Mouse (Mus musculus): ENCODE data around the gene Slc39a11.

Slc39a11 gene

DNA sequence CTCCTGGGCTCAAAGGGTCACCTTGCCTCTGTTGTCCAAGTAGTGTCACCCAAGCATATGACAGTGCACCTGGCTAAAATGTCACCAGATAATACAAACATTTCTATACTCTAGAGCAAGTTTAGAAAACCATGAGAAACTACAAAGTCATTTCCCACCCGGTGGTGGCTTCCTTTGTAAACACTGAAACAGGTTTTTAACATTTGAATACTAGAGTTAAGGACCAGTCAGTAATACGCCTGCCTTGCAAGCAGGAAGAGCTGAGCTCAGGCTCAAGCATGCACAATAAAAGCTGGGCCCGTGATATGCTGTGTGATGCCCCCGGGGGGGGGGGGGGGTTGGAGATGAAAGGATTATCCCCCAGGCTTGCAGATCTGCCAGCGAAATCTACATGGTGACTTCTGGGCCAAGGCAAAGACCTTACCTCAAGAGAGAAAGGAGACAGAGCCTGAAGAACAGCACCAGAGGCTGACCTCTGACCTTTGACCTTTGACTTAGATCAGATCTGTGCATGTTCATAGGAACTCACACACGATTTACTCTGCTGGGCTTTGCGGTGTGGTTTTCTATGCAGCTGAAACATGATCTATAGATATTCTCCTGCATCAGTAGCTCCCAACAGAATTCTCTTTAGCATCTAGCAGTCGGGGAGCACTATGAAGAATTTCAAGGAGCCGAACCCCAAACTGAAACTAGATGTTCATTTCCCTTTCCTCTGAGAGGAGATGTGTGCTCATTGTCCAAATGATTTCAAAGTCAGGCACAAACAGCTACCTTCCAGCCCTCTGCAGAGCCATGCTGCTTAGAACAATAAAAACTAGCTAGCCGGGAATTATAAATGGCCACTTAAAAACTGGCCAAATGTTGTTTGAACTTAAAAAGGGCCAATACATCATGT is 267.0 kb downstream of the Slc39a11 start:
- DNase-seq: no peak

DNA sequence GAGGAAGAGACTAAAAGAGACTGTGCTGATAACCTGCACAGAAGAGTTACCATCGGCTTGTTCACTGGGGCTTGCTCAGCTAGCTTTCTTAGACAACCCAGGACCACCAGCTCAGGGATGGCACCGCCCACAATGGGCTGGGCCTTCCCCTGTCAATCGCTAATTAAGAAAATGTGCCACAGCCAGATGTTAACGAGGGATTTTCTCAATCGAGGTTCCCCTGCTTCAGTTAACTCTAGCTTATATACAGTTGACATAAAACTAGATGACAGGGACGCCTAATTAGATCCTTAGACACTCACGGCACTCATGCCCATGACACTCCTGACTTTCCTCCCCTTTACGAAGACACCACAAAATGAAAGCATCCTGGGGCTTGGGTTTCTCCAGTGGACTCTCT is 268.3 kb downstream of the Slc39a11 start:
- no peak for DNase-seq

DNA sequence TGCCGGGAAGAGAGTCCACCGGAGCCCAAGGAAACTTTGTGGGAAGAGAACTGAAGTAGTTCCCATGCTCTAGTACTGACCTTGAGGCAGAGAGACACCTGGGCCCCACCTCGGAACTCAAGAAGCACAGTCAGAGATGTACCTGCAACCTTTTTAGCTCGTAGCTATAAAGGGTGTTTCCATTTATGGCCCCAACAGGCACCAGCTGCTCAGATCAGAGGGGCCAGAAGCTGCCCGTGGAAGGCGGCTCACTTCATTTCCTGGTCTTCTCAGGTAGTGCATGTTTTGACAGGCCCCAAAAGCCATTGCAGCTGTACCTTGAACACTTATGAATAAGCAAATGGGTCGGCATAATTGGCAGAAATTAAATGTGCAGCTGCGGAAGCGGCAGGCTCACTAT is 271.0 kb downstream of the Slc39a11 start:
- no peak for DNase-seq

DNA sequence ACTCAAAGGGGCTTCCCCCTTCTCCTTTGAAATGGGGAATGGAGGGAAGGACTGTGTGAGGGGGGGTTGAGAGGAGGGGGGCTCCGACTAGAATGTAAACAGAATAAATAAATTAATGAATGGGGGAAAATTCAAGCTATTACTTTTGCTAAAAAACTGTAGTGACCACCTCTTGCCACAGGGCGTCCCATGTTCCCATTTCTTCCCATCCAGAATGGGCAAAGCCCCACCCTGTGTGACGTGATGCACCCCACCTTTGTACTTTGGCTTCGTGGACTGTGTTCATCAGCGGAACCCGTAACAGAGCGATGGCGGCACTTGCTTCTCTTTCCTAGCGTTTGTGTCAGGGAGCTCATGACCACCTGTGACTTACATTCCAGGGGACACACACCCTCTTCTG is 273.8 kb downstream of the Slc39a11 start:
- DNase-seq: no peak

DNA sequence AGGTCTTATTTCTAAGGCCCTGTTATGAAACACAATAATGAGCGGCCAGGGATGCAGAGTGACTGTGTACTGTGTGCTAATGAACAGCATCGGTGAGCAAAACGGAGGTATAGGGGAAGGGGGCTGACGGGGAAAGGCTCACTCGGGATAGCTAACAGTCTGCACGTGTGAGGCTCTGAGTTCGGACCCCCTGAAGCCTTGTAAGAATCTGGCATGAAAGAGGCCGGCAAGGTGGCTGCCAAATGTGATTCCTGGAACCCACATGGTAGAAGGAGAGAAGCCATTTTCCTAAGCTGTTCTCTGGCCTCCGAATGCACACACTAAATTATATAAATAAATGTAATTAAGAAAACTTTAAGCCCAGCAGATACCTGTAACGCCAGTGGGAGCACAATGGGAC is 276.0 kb downstream of the Slc39a11 start:
- DNase-seq: no peak

DNA sequence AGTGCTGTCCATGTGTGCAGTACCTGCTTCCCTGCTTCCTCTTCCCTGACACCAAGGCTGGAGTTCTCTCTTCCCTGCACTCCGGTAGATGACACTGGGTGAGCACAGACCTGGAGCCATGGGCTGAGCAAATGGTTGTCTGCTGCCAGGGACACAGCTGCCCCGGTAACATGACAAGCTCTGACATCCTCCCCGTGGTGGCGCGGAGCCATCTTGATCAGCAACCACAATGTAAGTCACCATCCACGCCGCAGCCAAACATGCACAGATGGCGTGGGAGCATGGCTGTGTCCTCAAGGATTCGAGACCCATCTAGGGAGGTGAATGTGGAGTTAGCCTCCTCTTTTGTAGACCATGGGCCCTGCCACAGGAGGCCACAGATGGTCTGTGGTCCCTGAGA is 276.5 kb downstream of the Slc39a11 start:
- DNase-seq: no peak

DNA sequence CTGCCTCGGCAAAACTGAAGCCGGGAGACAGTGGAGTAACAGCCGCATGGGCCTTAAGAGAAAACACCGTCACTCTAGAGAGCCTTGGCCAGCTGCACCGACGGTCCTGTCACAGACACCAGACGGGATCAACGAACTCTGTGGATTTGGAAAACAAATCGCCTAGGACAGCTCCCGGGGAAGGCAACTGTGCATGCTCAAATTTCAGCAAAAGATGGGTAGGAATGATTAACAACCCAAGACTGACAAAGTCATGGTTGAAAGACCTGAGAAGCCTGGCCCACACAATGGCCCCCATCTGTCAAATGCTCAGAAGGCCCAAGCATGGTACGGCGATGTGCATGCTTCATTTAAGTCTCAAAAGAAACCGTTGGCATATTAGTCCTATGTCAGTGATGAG is 281.8 kb downstream of the Slc39a11 start:
- no peak for DNase-seq

DNA sequence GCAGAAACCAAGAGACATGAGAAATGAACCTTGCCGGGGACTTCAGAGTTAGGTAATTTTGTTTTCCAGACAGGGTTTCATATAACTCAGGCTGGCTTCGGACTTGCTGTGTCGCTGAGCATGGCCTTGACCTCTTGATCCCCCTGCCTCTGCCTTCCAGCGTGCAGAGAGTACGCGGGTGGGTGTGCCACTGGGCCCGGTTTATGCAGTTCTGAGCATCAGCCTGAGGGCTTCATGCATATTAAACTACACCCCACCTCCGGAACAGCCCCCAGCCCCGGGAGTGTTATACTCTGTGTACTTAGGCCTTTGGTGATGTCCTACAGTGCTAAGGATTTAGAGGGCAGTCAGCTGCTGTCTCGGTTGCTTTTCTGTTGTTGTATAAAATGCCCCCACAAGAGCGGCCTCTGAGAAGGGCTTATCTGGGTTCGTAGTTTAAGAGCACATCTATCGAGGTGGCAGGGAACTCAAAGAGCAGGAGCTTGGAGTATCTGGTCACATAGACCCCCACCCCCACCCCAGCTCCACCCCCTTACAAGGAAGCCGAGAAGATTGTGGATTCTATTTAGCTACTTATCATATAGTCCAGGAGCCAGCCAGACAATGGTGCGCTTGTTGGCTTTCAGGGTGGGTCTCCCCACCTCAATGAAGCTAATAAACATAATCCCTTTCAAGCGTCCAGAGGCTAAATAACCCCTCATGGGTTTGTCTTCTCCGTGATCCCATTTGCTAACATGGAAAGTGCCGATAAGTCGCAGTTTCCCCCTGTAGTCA is 283.4 kb downstream of the Slc39a11 start:
- DNase-seq: no peak

DNA sequence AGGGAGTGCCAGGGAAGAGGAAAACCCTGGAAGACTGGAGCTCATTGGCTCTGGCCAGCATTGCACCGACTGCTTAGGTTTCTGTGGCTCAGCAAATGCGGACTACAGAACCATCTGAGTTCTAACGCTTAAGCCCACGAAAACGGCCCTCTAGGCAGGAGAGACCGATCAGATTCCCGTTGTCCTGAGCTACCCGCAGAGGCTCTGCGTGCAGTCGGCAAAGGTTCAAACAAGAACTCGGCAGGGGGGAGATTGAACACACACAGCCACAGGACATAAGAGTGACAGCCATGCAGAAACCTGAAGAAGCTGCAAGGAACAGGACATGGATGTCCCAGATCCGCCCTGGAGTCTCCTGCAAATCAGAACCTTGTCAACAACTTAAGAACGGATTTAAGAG is 286.1 kb downstream of the Slc39a11 start:
- no peak for DNase-seq

DNA sequence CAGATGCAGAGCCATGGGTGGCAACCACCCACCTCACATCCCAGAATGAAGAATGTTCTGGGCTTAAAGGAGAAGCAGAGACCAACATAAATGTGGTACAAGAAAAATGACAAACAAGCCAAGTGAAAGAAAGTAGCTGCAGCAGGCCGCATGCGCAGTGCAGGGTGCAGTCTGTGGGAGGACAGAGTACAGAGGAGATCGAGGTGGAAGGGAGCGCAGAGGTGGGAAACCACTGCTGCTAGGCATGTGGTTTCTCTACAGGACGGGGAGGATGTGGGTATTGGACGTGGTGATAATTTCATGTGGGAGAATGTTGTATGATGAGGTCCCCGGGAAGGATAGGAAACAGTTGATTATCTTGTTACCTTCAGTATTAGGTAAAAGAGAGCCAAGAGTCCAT is 287.3 kb downstream of the Slc39a11 start:
- no peak for DNase-seq

DNA sequence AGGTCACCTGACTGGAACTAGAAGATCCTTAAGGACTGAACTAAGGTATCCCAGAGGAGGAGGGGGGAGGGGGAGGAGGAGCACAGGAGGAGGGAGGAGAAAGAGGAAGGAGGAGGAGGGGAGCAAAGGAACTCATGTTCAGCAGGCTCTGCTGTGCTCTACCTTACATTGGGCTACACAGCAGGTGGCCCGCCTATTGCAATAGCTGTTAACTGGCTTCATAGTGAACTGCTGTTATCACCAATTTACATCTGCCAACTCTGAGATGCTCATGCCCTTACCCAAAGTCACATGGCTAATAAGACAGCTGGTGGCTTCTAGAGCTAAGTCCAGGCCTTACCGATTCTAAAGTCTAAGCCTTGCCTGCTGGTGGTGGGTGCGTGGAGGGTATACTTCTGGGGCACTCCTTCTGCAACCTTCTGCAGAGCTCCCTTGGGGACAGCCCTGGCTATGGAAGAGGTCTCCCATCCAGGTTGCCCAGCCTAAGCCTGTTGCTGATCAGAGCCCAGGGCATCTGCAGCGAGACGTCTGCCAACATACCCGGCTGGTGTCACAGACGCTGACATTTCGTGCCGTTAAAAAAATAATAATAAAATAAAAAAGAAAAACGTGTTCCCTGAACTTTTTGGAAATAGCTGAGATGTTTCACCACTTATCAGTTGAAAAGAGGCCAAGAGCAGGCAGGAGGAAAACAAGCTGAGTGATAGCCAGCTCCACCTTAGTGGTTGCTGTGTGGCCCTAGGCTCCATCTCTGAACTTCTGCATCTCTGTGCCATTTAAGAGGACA is 289.6 kb downstream of the Slc39a11 start:
- DNase-seq: no peak

DNA sequence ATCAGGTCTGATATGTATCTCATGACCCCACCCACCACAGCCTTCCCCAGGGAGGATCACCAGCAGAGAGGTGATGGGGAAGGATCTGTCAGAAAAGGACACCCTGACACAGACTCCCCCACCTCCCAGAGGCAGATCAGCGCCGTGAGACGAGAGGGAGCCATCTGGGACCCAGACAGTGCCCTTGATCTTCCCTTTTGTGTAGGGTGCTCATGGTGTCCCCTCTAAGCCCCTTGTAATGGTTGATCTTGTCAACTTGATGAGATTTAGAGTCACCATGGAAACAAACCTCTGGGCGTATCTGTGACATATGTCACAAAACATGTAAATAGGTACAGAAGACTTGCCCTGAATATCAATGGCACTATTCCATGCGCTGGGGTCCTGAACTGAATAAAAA is 293.9 kb downstream of the Slc39a11 start:
- DNase-seq: no peak

DNA sequence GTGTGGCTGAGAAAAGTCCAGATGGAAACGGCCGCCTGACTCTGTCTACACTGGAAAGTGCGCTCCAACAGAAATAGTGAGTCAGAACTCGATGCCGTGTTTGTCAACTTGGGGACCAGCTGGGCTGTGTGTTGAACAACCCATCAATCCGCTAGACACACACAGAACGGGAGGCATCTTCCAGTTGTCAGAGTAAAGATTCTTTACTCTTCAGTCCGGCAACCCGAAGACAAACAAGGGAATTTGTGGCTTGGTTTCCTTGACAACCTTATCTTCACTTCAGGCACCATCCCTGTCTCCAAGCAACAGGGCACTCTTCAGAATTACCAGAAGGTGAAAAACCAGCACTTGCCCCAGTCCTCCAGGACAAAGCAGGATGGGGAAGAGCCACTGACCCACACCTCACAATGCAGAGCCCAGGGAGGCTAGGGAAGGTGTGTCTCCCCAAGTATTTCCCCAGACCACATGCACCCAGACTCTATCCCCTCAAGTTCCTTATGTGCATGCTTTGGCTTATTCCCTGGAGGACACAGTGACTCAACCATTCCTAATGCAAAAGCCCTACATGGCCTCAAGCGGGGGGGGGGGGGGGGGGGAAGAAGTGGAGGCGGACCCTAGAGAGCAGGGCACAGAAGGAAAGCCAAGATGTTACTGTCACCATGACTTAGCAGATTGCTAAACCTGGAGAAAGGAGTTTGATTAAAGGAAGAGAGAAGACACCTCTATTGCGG is 297.6 kb downstream of the Slc39a11 start:
- no peak for DNase-seq

DNA sequence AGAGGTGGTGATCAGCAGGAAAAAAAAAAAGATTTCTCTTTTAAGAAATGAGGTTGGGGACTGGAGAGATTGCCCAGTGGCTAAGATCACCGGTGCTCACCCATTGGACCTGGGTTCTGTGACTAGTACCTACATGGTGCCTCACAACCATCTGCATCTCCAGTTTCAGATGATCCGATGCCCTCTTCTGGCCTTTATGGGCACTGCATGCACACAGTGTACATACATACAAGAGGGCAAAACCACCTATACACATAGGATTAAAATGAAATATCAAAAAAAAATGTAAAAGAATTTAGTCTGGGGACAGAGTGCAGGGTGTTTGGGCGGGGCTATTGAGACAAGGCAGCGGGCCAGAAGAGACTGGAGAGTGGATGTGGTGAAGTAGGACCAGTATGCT is 299.3 kb downstream of the Slc39a11 start:
- no peak for DNase-seq

DNA sequence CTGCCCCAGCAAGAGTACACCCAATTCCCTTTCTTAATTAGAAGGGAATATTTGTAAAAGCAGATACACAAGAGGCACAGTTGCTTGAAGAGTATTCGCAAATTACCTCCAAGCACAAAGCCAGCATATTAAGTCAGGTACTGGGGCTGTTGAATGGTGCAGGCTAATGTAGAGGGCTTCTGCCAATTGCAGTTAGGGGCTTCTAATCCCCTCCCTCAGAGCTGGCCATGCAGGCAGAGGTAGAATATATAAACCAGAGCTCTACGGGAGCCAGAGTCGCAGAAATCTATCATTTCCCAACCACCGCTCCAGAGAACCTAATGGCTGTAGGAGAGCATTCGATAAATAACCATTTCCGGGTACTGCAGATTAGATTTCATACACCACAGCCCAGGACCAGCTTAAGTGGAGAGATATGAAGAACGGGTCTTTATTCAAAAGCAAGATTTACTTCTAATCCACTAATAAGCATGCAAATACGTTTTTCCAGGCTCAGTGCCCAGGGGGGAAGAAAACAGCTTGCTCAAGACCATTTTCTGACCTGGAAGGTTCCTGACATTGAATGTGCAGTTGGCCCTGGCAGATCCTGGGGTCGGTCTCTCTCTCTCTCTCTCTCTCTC is 302.9 kb downstream of the Slc39a11 start:
- DNase-seq: no peak

DNA sequence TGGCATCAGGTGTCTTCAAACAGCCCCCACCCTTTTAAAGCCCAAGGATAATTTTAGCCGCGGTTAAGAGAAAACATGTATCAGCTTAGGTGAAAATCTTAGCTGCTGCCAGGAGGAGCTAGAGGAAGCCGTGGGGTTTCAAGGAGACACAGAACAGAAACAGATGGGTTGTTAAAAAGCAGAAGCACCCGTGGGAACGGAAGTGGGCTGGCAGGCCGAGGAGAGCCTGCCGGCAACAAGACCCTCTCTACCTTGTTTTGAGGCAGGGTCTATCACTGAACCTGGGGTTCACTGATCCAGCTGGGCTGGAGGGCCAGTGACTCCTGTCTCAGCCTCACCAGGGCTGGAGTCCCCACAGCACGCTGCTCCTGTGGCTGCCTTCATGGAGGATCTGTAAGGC is 310.1 kb downstream of the Slc39a11 start:
- peak; percentile 43 for DNase-seq

DNA sequence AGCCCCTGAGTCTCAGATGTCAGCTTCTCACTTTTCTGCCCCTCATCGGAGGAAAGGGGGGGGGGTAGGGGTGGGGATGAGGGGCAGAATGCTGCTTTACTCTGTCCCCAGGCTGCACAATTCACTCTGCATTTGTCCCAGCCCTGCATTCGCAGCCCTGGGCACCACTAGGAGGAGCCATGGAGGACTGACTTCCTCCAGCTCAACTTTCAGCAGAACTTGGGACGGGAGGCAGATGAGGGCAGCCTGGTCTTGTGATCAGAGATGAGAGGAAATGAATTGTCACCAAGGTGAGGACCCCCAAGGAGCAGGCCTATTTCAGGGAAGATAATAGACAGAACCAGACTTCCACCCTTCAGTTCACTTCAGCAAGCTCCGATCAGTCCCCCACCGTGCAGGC is 311.3 kb downstream of the Slc39a11 start:
- DNase-seq: no peak

DNA sequence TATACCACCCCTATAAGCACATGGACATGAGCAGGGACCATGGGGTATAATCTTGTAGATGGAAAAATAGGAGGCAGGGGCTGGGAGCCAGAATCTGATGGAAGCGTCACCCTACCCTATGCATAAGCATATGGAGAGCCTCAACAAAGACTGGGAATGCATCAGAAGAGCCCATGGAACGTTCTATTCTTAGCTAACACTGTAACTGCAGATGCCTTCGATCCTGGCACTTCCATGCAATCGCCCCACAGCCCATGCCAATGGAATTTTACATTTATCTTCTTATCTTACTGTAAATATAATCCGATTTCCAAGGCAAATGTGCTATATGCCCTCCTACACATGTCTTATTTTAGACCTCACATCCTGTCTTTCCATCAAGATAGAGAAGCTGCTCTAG is 314.2 kb downstream of the Slc39a11 start:
- DNase-seq: peak; percentile 46

DNA sequence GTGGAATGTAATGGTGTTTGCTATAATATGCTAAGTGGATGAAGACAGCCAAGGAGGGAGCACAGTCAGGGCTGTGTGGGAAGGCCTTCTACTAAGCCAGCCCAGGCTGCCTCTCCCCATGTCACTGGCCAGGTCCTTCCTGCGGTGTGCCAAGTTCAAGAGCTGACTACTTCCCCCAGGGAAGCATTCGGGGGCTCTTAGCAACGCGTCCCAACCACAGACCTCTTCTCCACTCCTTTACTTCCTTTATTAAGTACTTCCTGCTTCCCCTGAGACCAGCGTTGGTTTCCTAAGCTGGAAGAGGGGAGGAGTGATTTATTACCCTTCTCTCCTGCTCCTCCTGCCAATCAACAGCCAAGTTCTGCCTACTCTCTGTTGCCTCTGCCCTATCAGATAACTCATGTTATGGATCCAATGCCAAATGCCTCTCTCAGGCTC is 315.4 kb downstream of the Slc39a11 start:
- DNase-seq: no peak

DNA sequence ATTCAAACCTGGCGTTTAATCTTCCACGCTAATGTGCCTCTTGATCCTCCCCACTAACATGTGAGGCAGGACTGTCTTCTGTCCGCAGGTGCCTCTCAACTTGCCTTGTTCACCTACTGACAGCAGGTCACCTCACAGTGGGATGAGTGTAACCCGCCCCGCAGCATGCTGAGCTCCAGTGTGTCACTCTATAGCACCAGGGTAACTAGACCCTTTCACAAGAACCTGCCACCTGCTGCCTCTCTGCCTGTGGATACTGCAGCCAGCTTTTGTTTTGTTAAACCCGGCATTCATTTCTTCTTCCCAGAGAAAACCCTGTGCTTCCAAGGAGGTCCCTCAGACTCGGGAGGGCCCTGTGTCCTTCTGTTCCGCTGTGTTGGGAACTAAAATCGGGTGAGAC is 316.3 kb downstream of the Slc39a11 start:
- no peak for DNase-seq

DNA sequence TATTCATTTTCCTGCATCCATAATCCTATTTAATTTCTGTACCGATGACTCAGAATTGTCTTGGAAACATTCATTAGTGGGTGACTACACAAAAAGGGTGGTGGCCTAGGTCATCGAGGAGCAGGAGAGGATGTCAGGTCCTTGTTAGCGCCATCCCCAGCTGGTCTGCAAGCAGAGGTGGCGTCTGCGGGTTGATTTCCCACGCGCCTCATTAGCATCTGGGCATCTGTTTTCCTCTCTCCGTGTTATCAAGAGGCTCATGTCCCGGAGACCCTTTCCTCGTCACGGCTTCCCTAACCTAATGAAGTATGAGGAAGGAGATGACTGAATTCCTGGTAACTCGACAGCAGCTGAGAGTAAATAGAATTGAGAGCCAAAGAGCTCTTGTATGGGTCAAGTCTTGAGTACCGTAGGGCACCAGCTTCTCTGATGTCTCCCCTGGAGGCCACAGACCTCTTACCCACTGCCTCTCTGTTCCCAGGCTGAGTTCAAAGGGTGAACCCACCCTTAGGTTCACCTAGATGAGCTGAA is 319.8 kb downstream of the Slc39a11 start:
- no peak for DNase-seq

DNA sequence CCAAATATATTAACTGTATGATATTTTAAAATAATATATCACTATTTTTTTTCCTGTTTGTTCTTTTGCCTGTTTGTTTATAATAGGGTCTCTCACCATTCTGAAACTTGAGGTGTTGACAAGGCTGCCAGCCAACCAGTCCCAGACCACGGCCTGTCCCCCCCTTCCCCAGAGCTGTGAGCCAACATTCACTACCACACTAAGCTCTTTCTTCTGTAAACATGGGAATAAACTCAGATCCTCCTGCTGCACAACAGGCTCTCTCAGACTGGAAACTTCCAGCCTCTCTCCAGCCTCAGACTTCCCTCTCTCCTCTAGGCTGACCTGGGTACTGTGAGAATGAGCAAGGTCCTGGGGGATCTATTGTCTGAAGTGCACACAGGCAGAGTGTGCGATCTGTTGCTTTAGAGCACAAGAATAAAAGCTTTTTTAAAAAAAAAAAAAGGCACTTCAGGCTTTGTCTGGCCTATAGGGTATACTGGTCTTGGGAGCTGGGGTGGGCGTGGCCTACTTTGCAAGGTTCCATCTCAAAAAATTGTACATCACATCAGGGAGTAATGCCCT is 322.3 kb downstream of the Slc39a11 start:
- no peak for DNase-seq
